Mouse (Mus musculus): Measurements from ENCODE around the gene Psenen.

DNA sequence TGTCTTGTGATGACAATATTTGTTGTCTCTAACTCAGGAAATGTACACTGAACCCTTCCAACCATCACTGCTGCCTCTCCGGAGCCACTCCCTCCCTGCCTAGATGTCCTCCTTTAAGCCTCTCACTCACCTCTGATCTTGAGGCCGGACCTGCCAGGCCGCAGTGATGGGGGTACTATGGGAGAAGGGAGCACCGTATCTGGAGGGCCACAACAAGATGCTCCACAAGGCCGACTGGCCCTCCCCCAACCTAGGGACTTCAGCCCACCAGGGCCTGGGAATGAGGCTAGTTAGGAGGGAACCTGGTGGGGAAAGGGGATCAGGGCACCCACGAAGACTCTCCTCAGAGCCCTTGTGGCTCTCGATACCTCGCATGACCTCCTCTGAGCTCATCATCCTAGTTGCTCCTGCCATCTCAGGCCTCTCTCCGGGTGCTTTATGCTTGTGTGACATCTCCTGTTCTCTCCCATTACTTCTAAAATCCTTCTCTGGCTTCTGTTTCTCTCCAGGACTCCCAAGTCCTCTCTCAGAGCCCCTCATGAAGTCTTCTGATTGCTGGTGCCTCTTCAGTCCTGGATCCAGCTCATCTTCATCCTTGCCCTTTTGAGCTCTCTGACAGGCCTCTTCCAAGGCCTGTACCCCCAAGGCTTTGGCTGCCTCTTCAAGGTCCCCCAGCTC lies 27.6 kb upstream of the Psenen start:
- TF ChIP-seq POLR2A (IDR thresholded peaks at IDR 0.05; ENCODE audit: low read depth, low read length) (no peak), CTCF (IDR thresholded peaks at IDR 0.05; ENCODE audit: extremely low read depth, insufficient read length, insufficient replicate concordance, low read depth, low read length) (no peak)
